In the genomic region with DNA sequence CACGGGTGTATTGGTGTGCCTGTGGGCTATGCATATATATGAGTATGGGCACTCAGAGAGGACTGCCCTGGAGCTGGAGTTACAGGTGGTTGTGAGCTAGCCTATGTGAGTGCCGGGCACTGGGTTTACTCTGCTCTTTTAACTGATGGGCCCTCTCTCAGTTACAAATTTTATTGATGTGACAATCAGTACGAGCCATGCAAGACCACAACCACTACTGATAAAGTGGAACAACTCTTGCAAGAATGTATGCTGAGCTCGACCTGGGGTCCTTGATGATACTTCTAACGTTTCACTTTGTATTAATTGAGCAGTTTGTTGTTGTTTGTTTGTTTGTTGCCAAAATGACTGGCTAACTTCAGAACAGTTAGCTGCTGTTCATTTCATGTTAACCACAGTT, we compare ENCODE assay signal across 17 mouse cellular contexts.
"Had no signal": no experiment of that assay in that cellular context is flagged by ENCODE, and none has a peak within 500 bp of the region (broad histone marks: within the 10 kb centered on the region; RNA-seq: fewer than 3 reads in every experiment).

No protein-coding gene starts in this region.

- H3K9me3 ChIP-seq: limb, embryonic 13.5 days; megakaryocyte, embryonic 14.5 days; midbrain, embryonic 13.5 days had no signal

- DNase-seq: kidney, adult 11 months; kidney, adult 9 months; kidney, postnatal 36 days; left cerebral cortex, postnatal 4 days; lung, adult 2 months; lung, postnatal 10 days; lung, postnatal 4 days; retina, postnatal 1 day; right cerebral cortex, postnatal 25 days; thymus, adult 2 months; thymus, postnatal 25 days had no signal

- H3K27ac ChIP-seq: kidney, postnatal 0 days; limb, embryonic 13.5 days; liver, embryonic 14.5 days; midbrain, embryonic 13.5 days had no signal

- H3K9ac ChIP-seq: limb, embryonic 13.5 days; liver, embryonic 14.5 days; midbrain, embryonic 13.5 days had no signal

- ATAC-seq: midbrain, embryonic 13.5 days had no signal

- H3K27me3 ChIP-seq: limb, embryonic 13.5 days; megakaryocyte, embryonic 14.5 days had no signal

- H3K4me3 ChIP-seq: limb, embryonic 13.5 days; megakaryocyte, embryonic 14.5 days; midbrain, embryonic 13.5 days; myocyte had no signal
